Mouse (Mus musculus) MEL (cell line): ENCODE data around the gene Sgcd. TPM values are rescaled to one million over a fixed set of nuclear protein-coding genes. Genes with fewer than 3 reads are reported as not detected.

Experiments used
- DNase-seq: peaks from one replicate; pipeline ENCODE4 v3.0.0; 2011; ENCODE audit warnings: low read depth, low spot score
- H3K27ac ChIP-seq: 2 replicates; pipeline ENCODE4 v1.5.1; 2012; ENCODE audit warnings: low read depth, mild to moderate bottlenecking, control low read depth, low read length, moderate library complexity; ENCODE audit not compliant: control insufficient read depth
- H3K27me3 ChIP-seq, 2 experiments: fragments of 150-350 bp in 1 of 2; sonication (generic) in 1 of 2; 2 replicates each; pipeline ENCODE4 v1.6.1; 2012; ENCODE audit warnings: low read length in 2 of 2, mild to moderate bottlenecking in 2 of 2, improper control_type of control experiment in 1 of 2, moderate library complexity in 1 of 2; ENCODE audit not compliant: insufficient read depth in 2 of 2, control insufficient read depth in 1 of 2
- H3K36me3 ChIP-seq, 2 experiments: 2 replicates each; pipeline ENCODE4 v1.6.1; 2012 to 2014; ENCODE audit warnings: low read length in 2 of 2, improper control_type of control experiment in 1 of 2, inconsistent platforms in 1 of 2, mild to moderate bottlenecking in 1 of 2; ENCODE audit not compliant: insufficient read depth in 2 of 2, control insufficient read depth in 1 of 2
- H3K4me1 ChIP-seq, 2 experiments: fragments of 150-350 bp in 1 of 2; sonication (generic) in 1 of 2; 2 replicates each; pipeline ENCODE4 v1.6.1; 2012; ENCODE audit warnings: low read length in 2 of 2, improper control_type of control experiment in 1 of 2, mild to moderate bottlenecking in 1 of 2; ENCODE audit not compliant: insufficient read depth in 2 of 2, control insufficient read depth in 1 of 2
- H3K4me3 ChIP-seq, 2 experiments: fragments of 150-350 bp in 1 of 2; sonication (generic) in 1 of 2; 2 replicates each; pipeline ENCODE4 v1.5.1; 2012; ENCODE audit warnings: low read depth in 2 of 2, low read length in 2 of 2, mild to moderate bottlenecking in 2 of 2, moderate library complexity in 2 of 2, control low read depth in 1 of 2, improper control_type of control experiment in 1 of 2; ENCODE audit not compliant: control insufficient read depth in 1 of 2, insufficient read depth in 1 of 2
- H3K79me2 ChIP-seq: 2 replicates; pipeline ENCODE4 v1.6.1; 2012; ENCODE audit warnings: mild to moderate bottlenecking, low read length, moderate library complexity; ENCODE audit not compliant: control insufficient read depth, poor library complexity, insufficient read depth
- H3K9ac ChIP-seq: 2 replicates; pipeline ENCODE4 v1.6.1; 2012; ENCODE audit warnings: low read depth, mild to moderate bottlenecking, control low read depth, low read length, moderate library complexity; ENCODE audit not compliant: control insufficient read depth, poor library complexity, severe bottlenecking
- H3K9me3 ChIP-seq: fragments of 150-350 bp; sonication (generic); replicated peaks from 2 replicates; pipeline ENCODE4 v1.6.1; 2012; ENCODE audit warnings: mild to moderate bottlenecking, low read length, improper control_type of control experiment, moderate library complexity; ENCODE audit not compliant: insufficient read depth
- CHD1 ChIP-seq: IDR thresholded peaks from 2 replicates; pipeline ENCODE4 v1.6.1; 2012; ENCODE audit warnings: low read depth, mild to moderate bottlenecking, inconsistent platforms, low read length, improper control_type of control experiment
- E2F4 ChIP-seq: IDR thresholded peaks from 2 replicates; pipeline ENCODE4 v1.6.1; 2011; ENCODE audit warnings: low read depth, low read length, improper control_type of control experiment, borderline replicate concordance
- ELF1 ChIP-seq: IDR thresholded peaks from 2 replicates; pipeline ENCODE4 v1.6.1; 2014; ENCODE audit warnings: low read depth, mild to moderate bottlenecking, inconsistent platforms, low read length, improper control_type of control experiment, moderate library complexity
- GABPA ChIP-seq: IDR thresholded peaks from 2 replicates; pipeline ENCODE4 v1.6.1; 2012; ENCODE audit warnings: low read depth, mild to moderate bottlenecking, inconsistent platforms, low read length, improper control_type of control experiment, moderate library complexity
- GATA1 ChIP-seq: IDR thresholded peaks from 2 replicates; pipeline ENCODE4 v1.6.1; 2011; ENCODE audit warnings: low read depth, low read length, improper control_type of control experiment
- HCFC1 ChIP-seq: IDR thresholded peaks from 2 replicates; pipeline ENCODE4 v1.6.1; 2012; ENCODE audit warnings: low read depth, mild to moderate bottlenecking, inconsistent platforms, low read length, improper control_type of control experiment, moderate library complexity
- JUND ChIP-seq: IDR thresholded peaks from 2 replicates; pipeline ENCODE4 v1.6.1; 2011; ENCODE audit warnings: low read depth, mild to moderate bottlenecking, improper control_type of control experiment, low read length
- MAFK ChIP-seq: IDR thresholded peaks from 2 replicates; pipeline ENCODE4 v1.6.1; 2011; ENCODE audit warnings: low read depth, mild to moderate bottlenecking, low read length, improper control_type of control experiment, borderline replicate concordance
- MAX ChIP-seq: IDR thresholded peaks from 2 replicates; pipeline ENCODE4 v1.6.1; 2011; ENCODE audit warnings: low read length, improper control_type of control experiment
- MXI1 ChIP-seq: IDR thresholded peaks from 2 replicates; pipeline ENCODE4 v1.6.1; 2011; ENCODE audit warnings: mild to moderate bottlenecking, low read depth, low read length, improper control_type of control experiment
- MYB ChIP-seq: IDR thresholded peaks from 2 replicates; pipeline ENCODE4 v1.6.1; 2011; ENCODE audit warnings: mild to moderate bottlenecking, low read depth, low read length, improper control_type of control experiment
- NELFE ChIP-seq: IDR thresholded peaks from 2 replicates; pipeline ENCODE4 v1.6.1; 2011; ENCODE audit warnings: low read depth, low read length, improper control_type of control experiment
- NRF1 ChIP-seq: IDR thresholded peaks from 2 replicates; pipeline ENCODE4 v1.6.1; 2014; ENCODE audit warnings: low read depth, mild to moderate bottlenecking, inconsistent platforms, low read length, improper control_type of control experiment, moderate library complexity; ENCODE audit not compliant: poor library complexity, insufficient read depth, severe bottlenecking
- POLR2AphosphoS2 ChIP-seq: IDR thresholded peaks from 2 replicates; pipeline ENCODE4 v1.6.1; 2011; ENCODE audit warnings: low read length, improper control_type of control experiment
- RCOR1 ChIP-seq: IDR thresholded peaks from 2 replicates; pipeline ENCODE4 v1.6.1; 2012; ENCODE audit warnings: low read depth, mild to moderate bottlenecking, inconsistent platforms, low read length, improper control_type of control experiment
- SIN3A ChIP-seq: IDR thresholded peaks from 2 replicates; pipeline ENCODE4 v1.6.1; 2012; ENCODE audit warnings: low read length, improper control_type of control experiment, inconsistent platforms
- SMC3 ChIP-seq: IDR thresholded peaks from 2 replicates; pipeline ENCODE4 v1.6.1; 2011; ENCODE audit warnings: low read depth, low read length, improper control_type of control experiment
- TAL1 ChIP-seq: IDR thresholded peaks from 2 replicates; pipeline ENCODE4 v1.6.1; 2012; ENCODE audit warnings: mild to moderate bottlenecking, inconsistent platforms, low read length, moderate library complexity, mixed read lengths
- TCF12 ChIP-seq: IDR thresholded peaks from 2 replicates; pipeline ENCODE4 v1.6.1; 2014; ENCODE audit warnings: low read depth, mild to moderate bottlenecking, inconsistent platforms, low read length, improper control_type of control experiment, moderate library complexity
- UBTF ChIP-seq: IDR thresholded peaks from 2 replicates; pipeline ENCODE4 v1.6.1; 2012; ENCODE audit warnings: low read depth, mild to moderate bottlenecking, inconsistent platforms, low read length, improper control_type of control experiment, moderate library complexity, borderline replicate concordance; ENCODE audit not compliant: insufficient read depth
- ZC3H11A ChIP-seq: IDR thresholded peaks from 2 replicates; pipeline ENCODE4 v1.6.1; 2012; ENCODE audit warnings: low read depth, mild to moderate bottlenecking, inconsistent platforms, low read length, improper control_type of control experiment
- ZNF384 ChIP-seq: IDR thresholded peaks from 2 replicates; pipeline ENCODE4 v1.6.1; 2012; ENCODE audit warnings: low read depth, mild to moderate bottlenecking, inconsistent platforms, low read length, improper control_type of control experiment
- polyA plus RNA-seq, 2 experiments: library from polyadenylated mRNA; stranded (reverse) in 1 of 2; unstranded in 1 of 2; fragments of >175 nt in 1 of 2; fragments of >200 nt in 1 of 2; gene quantifications; 2 replicates each; pipeline versions ENCODE4 v1.2.1 to v1.2.4; 2012; ENCODE audit warnings: low replicate concordance in 2 of 2, low read depth in 1 of 2; ENCODE audit not compliant: insufficient read length in 2 of 2, insufficient read depth in 1 of 2, missing spikeins in 1 of 2
- total RNA-seq: library from RNA; depleted of rRNA; stranded (reverse); fragments of 300-350 nt; gene quantifications from 2 replicates; pipeline ENCODE4 v1.2.3, GENCODE M21; 2012

Sgcd gene
- total and polyA plus RNA-seq, 3 experiments, result not detected

DNA sequence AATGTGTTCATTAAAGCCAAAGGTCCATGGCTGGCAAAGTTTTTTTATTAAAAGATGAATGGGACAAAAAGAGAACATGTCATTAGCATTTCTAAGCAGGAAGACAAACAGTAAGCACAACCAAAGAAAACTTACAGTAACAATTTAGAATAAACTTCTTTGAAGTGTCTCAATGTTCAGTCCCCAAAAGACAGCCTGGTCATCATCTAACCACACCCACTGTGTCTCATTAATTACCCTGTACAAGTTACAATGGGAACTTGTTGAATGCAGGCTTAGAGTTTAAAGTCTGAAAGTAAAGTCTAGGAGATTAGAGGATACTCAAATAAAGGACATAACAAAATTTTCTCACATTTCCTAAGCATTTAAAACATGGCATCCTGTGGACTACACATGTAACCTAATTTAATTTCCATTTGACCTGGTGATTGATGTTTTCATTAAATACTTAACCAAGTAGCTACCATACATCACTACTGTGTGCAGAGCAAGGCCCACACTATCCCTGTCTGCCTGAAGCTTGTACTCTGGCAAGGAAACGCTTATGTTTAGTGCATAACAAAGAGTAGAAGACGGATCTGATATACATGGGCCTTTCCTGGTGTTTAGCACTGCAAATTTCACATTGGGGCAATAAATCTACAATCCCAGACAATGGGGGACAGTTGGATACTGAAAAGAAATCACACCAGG is 347.1 kb downstream of the Sgcd start:
- DNase-seq, result no peak
- Histone ChIP-seq H3K36me3 (no peaks in the 10 kb centered on the region), H3K9me3 (no peaks in the 10 kb centered on the region)

DNA sequence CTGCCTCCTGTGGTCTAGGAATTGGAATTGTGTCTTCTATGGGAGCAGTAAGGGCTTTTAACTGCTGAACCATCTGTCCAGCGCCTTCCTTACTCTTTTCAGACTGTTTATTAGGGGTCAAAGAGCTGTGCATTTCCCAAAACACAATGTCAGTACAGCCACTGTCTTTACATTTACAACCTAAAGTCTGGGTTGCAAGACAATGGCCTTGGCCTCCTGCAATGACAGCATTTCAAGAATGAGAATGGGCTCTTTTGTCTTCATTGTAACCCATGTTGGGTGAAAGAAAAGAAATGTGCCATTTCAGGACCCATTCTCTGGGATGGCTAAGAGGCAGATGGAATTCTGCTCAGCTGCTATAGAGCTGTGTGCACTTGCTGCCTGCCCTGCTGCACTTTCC is 348.2 kb downstream of the Sgcd start:
- H3K27me3 ChIP-seq, result no peaks in the 10 kb centered on the region
- H3K27ac ChIP-seq, result no peak overlapping the region
- no peaks in the 10 kb centered on the region for H3K4me1 ChIP-seq
- no peak for DNase-seq
- H3K79me2 ChIP-seq, result no peaks in the 10 kb centered on the region
- H3K36me3 ChIP-seq, result no peaks in the 10 kb centered on the region
- TF ChIP-seq POLR2AphosphoS2 (no peak), GABPA (no peak), NRF1 (no peak), UBTF (no peak), CHD1 (no peak), MAX (no peak), ELF1 (no peak), ZNF384 (no peak), JUND (no peak), MYB (no peak), NELFE (no peak), E2F4 (no peak), SIN3A (no peak), RCOR1 (no peak), SMC3 (no peak), MXI1 (no peak), GATA1 (no peak), TCF12 (no peak), HCFC1 (no peak), MAFK (no peak)
- no peak overlapping the region for H3K9ac ChIP-seq
- no peak overlapping the region for H3K4me3 ChIP-seq
- H3K9me3 ChIP-seq, result no peaks in the 10 kb centered on the region

More for the DNA sequence above, 347.1 kb downstream of the Sgcd start:
- no peak for TF ChIP-seq JUND
- no peak for TF ChIP-seq TCF12
- no peak for TF ChIP-seq MAX
- TF ChIP-seq ZC3H11A, result no peak
- no peak for TF ChIP-seq TAL1
- no peak for TF ChIP-seq SMC3
- TF ChIP-seq NRF1, result no peak
- Histone ChIP-seq H3K4me1 (no peaks in the 10 kb centered on the region), H3K79me2 (no peaks in the 10 kb centered on the region), H3K9ac (no peak overlapping the region), H3K4me3 (no peak overlapping the region), H3K27ac (no peak overlapping the region), H3K27me3 (no peaks in the 10 kb centered on the region)
